Mouse (Mus musculus) hindbrain, embryonic 11.5 days (tissue): ENCODE results near the gene Lrfn1. TPM values are rescaled to one million over a fixed set of nuclear protein-coding genes. Genes with fewer than 3 reads are reported as not detected.

ENCODE experiments used
- ATAC-seq: fragments of 200-750 bp; cut with Nextera tagmentation; 2 replicates; pipeline ENCODE4 v1.8.0; 2017; ENCODE audit warnings: mild to moderate bottlenecking, moderate TSS enrichment, moderate library complexity; ENCODE audit not compliant: low FRiP score
- DNase-seq: peaks from one replicate; pipeline ENCODE4 v3.0.0-alpha.2; 2015; ENCODE audit warnings: low spot score
- H3K27ac ChIP-seq: fragments of 300-500 bp; sonication (generic); 2 replicates; pipeline ENCODE4 v1.5.1; 2014; ENCODE audit warnings: mild to moderate bottlenecking, low read depth, low read length
- H3K27me3 ChIP-seq: fragments of 300-500 bp; sonication (generic); 2 replicates; pipeline ENCODE4 v1.6.1; 2014; ENCODE audit warnings: mild to moderate bottlenecking, low read length, moderate library complexity, mixed read lengths; ENCODE audit not compliant: control insufficient read depth, insufficient read depth
- H3K36me3 ChIP-seq: fragments of 300-500 bp; sonication (generic); 2 replicates; pipeline ENCODE4 v1.6.1; 2014; ENCODE audit warnings: mild to moderate bottlenecking, low read length, moderate library complexity, mixed read lengths; ENCODE audit not compliant: control insufficient read depth, insufficient read depth
- H3K4me1 ChIP-seq: fragments of 300-500 bp; sonication (generic); replicated peaks from 2 replicates; pipeline ENCODE4 v1.6.1; 2014; ENCODE audit warnings: low read length, mixed read lengths; ENCODE audit not compliant: control insufficient read depth, insufficient read depth
- H3K4me2 ChIP-seq: fragments of 300-500 bp; sonication (generic); replicated peaks from 2 replicates; pipeline ENCODE4 v1.6.1; 2014; ENCODE audit warnings: mild to moderate bottlenecking, low read depth, low read length
- H3K4me3 ChIP-seq: fragments of 300-500 bp; sonication (generic); 2 replicates; pipeline ENCODE4 v1.5.1; 2014; ENCODE audit warnings: low read depth, low read length
- H3K9ac ChIP-seq: fragments of 300-500 bp; sonication (generic); 2 replicates; pipeline ENCODE4 v1.6.1; 2014; ENCODE audit warnings: low read depth, low read length
- H3K9me3 ChIP-seq: fragments of 300-500 bp; sonication (generic); 2 replicates; pipeline ENCODE4 v1.6.1; 2016; ENCODE audit warnings: low read length; ENCODE audit not compliant: control insufficient read depth
- WGBS: fragments of 180-500 bp; shearing (Covaris S2); extraction: QIAGEN DNeasy Blood & Tissue Kit; methylation state at CpG from one replicate; pipeline ENCODE4 v1.1.7; 2014; 5-methylcytosine and 5-hydroxymethylcytosine counted together
- polyA plus RNA-seq: library from polyadenylated mRNA; unstranded; fragments of >200 nt; fragmentation: Nextera tagmentation; extraction: Ambion mirVana; gene quantifications from 2 replicates; pipeline ENCODE4 v1.2.1, GENCODE M21; 2014

Gene Lrfn1
- polyA plus RNA-seq: 5.8 and 6.6 TPM in 2 replicates

- DNase-seq (peak; percentile 61), ATAC-seq (peak; percentile 84)
- WGBS: 1% methylated on average over 28 of the region's 97 CpGs
- Histone ChIP-seq H3K4me2 (peak within 1 kb of the TSS; percentile 86), H3K4me3 (peak within 1 kb of the TSS; percentile 89), H3K27me3 (no peaks in the 10 kb centered on the region), H3K9ac (peak within 1 kb of the TSS; percentile 92), H3K27ac (peak within 1 kb of the TSS; percentile 71), H3K36me3 (no peaks in the 10 kb centered on the region), H3K4me1 (no peaks in the 10 kb centered on the region; the same call in 1 of the 2 replicates), H3K9me3 (no peaks in the 10 kb centered on the region)
These were observed at the start of gene Lrfn1 for GRCm38 (mm10) chr7:28451531-28452360. TSS of gene Lrfn1 (plus strand) at chr7:28451980.

DNA sequence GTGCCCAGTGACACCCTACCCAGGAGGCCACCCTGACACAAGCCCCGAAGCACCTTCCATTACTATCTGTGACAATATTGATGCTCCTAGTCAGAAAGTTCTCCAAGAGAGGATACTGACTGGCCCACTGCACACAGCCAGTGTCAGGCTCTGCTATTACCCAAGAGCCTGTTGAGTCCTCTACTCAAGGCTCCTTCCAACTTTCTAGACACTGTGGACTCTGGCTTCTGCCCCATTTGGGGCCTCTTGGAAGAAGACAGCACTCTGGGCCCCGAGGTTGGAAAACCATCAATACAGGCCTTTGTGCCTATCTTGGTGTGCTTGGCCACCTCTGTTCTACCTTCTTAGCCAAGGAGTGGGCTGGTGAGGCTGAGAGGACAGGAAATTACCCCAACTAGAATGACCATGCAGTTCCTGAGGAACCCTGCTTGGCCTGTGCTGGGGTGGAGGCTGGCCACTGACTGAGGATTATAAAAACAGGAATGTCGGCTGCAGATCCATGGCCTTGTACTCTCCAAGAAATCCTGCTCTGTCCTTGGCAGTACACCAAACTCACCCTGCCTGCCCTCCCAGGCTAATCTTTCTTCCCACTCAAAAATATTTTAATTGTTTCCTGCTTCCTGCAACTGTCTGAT is 40.8 kb upstream of the Lrfn1 start:
- Histone ChIP-seq H3K4me2 (no peak overlapping the region), H3K36me3 (peaks cover 25% of the 10 kb centered on the region), H3K27me3 (no peaks in the 10 kb centered on the region), H3K9me3 (no peaks in the 10 kb centered on the region), H3K4me3 (no peak overlapping the region), H3K4me1 (no peaks in the 10 kb centered on the region), H3K27ac (no peak overlapping the region), H3K9ac (no peak overlapping the region)
- DNase-seq: no peak
- no peak for ATAC-seq
- 95% methylated on average over 3 of the region's 3 CpGs for WGBS

DNA sequence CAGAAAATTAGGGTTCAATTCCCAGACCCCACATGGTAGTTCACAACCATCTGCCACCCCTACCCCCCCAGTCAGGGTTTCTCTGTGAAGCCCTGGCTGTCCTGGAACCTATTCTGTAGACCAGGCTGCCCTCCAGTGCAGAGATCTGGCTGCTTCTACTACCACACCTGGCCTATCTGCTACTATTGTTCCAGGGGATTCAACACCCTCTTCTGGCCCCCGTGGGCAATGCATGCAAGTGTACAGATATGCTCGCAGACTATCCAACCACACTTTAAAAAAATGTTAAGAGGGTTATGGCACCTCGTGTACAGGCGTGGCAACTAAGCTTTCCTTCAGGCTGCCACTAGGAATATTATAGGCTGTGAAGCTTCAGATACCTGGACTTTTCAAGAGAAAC is 39.0 kb upstream of the Lrfn1 start:
- Histone ChIP-seq H3K4me2 (no peak overlapping the region), H3K36me3 (peaks cover 18% of the 10 kb centered on the region), H3K4me1 (no peaks in the 10 kb centered on the region), H3K9ac (no peak overlapping the region), H3K27ac (no peak overlapping the region), H3K27me3 (no peaks in the 10 kb centered on the region), H3K4me3 (no peak overlapping the region), H3K9me3 (no peaks in the 10 kb centered on the region)
- ATAC-seq (no peak), DNase-seq (no peak)
- WGBS: 87% methylated on average over 4 of the region's 4 CpGs

DNA sequence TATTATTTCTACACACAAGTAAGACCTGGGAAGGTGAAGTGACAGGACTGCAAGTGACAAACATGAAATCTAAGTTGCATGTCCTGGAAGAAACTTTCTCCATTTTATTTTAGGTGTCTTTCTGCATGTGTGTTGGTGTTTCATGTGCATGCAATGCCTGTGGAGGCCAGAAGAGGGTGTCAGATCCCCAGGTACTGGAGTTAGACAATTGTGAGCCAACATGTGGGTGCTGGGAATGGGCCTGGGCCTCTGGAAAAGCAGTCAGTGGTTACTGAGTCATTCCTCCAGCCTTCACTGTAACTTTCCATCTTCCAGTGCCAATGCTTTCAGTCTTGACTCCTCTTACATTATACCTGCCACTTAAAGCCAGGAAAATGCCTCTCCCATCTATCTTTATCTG is 34.4 kb upstream of the Lrfn1 start:
- no peak overlapping the region for H3K4me3 ChIP-seq
- DNase-seq (no peak), ATAC-seq (no peak)
- H3K27me3 ChIP-seq: no peaks in the 10 kb centered on the region
- no peak overlapping the region for H3K9ac ChIP-seq
- no peaks in the 10 kb centered on the region for H3K4me1 ChIP-seq
- H3K4me2 ChIP-seq: no peak overlapping the region
- no peaks in the 10 kb centered on the region for H3K9me3 ChIP-seq
- no peak overlapping the region for H3K27ac ChIP-seq
- peaks cover 21% of the 10 kb centered on the region for H3K36me3 ChIP-seq

DNA sequence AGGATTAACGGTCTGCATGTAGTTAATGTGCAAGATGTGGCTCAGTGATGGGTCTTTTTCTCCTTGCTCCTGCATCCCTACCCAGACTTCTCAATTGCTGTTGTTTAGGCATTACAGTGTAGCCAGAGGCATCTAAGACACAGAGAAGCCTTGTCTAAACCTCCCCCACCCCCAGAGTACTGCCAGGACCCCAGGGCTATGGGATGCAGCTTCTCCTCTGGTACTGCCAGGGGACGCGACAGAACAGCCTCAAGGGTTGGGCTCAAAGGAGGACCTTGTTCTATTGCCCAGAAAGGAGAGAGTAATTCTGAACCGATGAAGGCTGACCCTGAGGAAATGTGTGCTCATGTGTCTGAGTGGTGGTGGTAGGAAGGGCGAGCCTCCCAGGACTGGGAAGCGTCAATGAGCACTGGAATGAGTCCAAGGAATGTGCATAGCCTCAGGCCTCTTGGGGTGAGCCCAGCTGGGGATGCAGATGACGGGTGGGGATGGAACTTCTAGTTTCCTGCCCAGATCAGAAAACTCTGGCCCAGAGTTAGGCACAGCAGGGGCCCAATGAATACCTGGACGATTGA is 33.6 kb upstream of the Lrfn1 start:
- ATAC-seq (no peak), DNase-seq (no peak)
- no peak overlapping the region for H3K9ac ChIP-seq
- peaks cover 14% of the 10 kb centered on the region for H3K36me3 ChIP-seq
- H3K27me3 ChIP-seq: no peaks in the 10 kb centered on the region
- no peak overlapping the region for H3K4me3 ChIP-seq
- 95% methylated on average over 8 of the region's 8 CpGs for WGBS
- H3K4me2 ChIP-seq: no peak overlapping the region
- H3K27ac ChIP-seq: no peak overlapping the region
- H3K9me3 ChIP-seq: no peaks in the 10 kb centered on the region
- no peaks in the 10 kb centered on the region for H3K4me1 ChIP-seq

GRCm38 (mm10) chr7:28419416-28419815 is 32.4 kb upstream of the Lrfn1 start:
- peaks cover 10% of the 10 kb centered on the region for H3K36me3 ChIP-seq
- DNase-seq (no peak), ATAC-seq (no peak)
- no peak overlapping the region for H3K4me3 ChIP-seq
- H3K4me2 ChIP-seq: no peak overlapping the region
- no peaks in the 10 kb centered on the region for H3K4me1 ChIP-seq
- no peak overlapping the region for H3K9ac ChIP-seq
- no peaks in the 10 kb centered on the region for H3K27me3 ChIP-seq
- WGBS: 95% methylated on average over 2 of the region's 2 CpGs
- no peaks in the 10 kb centered on the region for H3K9me3 ChIP-seq
- no peak overlapping the region for H3K27ac ChIP-seq

DNA sequence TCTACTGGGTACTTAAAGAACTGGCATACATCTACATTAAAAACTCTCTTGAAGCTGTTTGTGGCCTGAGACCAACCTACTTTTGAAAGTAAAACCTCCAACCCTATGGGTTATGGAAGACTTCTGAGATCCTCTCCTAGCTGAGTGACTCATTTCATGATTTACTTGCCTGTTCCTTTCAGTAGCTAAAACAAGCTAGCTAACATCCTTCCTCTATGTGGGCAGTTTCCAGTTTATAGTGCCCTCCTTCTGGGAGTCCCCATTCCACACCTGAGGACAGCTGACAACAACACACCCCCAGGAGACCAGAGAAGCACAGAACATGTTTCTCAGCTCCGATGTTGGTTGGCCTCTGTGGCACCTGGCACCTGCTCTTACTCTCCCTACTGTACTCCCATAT is 28.8 kb upstream of the Lrfn1 start:
- peaks cover 3% of the 10 kb centered on the region for H3K36me3 ChIP-seq
- ATAC-seq: no peak
- no peak overlapping the region for H3K4me2 ChIP-seq
- no peak overlapping the region for H3K9ac ChIP-seq
- no peak overlapping the region for H3K4me3 ChIP-seq
- no peak overlapping the region for H3K27ac ChIP-seq
- H3K27me3 ChIP-seq: no peaks in the 10 kb centered on the region
- 95% methylated on average over 1 of the region's 1 CpGs for WGBS
- no peaks in the 10 kb centered on the region for H3K9me3 ChIP-seq
- H3K4me1 ChIP-seq: no peaks in the 10 kb centered on the region
- DNase-seq: no peak

DNA sequence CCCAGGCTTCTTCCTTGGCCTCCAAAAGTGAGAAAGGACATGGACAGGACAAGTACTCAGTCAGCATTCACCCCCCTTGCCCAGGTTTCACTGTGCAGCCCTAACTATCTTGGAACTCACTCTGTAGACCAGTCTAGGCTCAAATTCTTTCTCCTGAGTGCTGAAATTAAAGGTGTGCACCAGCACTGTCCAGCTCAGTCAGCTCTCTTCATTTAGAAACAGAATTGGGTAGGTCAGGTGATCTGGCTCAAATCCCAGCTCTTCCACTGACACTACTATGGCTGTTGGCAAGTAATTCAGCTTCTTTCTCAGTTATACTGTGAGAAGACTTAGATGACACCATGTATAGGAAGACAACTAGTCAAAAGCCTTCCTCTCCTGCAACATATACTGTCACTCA is 24.0 kb upstream of the Lrfn1 start:
- DNase-seq (no peak), ATAC-seq (no peak)
- H3K27ac ChIP-seq: no peak overlapping the region

More for the DNA sequence above, 24.0 kb upstream of the Lrfn1 start:
- H3K27me3 ChIP-seq: no peaks in the 10 kb centered on the region
- no peak overlapping the region for H3K9ac ChIP-seq
- no peaks in the 10 kb centered on the region for H3K9me3 ChIP-seq
- H3K4me3 ChIP-seq: no peak overlapping the region
- H3K4me2 ChIP-seq: no peak overlapping the region
- H3K36me3 ChIP-seq: no peaks in the 10 kb centered on the region
- no peaks in the 10 kb centered on the region for H3K4me1 ChIP-seq
